Mouse (Mus musculus) liver, embryonic 14.5 days (tissue): Measurements from ENCODE around the gene Mad2l1bp. TPM values are rescaled to one million over a fixed set of nuclear protein-coding genes. Genes with fewer than 3 reads are reported as not detected.

ENCODE experiments used
- ATAC-seq: fragments of 200-750 bp; cut with Nextera tagmentation; 2 replicates; pipeline ENCODE4 v1.8.0; 2017; ENCODE audit warnings: moderate number of reproducible peaks, mild to moderate bottlenecking, moderate library complexity; ENCODE audit not compliant: insufficient read depth
- DNase-seq, 3 experiments: peaks; one replicate each; pipeline ENCODE4 v3.0.0-alpha.2; 2012 to 2013; ENCODE audit warnings: low read depth in 3 of 3, low spot score in 3 of 3
- H3K27ac ChIP-seq: fragments of 300-500 bp; sonication (generic); 2 replicates; pipeline ENCODE4 v1.5.1; 2014; ENCODE audit warnings: moderate library complexity, mild to moderate bottlenecking, control low read depth, inconsistent platforms
- H3K27me3 ChIP-seq: fragments of 300-500 bp; sonication (generic); 2 replicates; pipeline ENCODE4 v1.6.1; 2014; ENCODE audit warnings: mild to moderate bottlenecking, low read length, moderate library complexity; ENCODE audit not compliant: control insufficient read depth, insufficient read depth
- H3K36me3 ChIP-seq: fragments of 300-500 bp; sonication (generic); replicated peaks from 2 replicates; pipeline ENCODE4 v1.6.1; 2014; ENCODE audit warnings: low read depth; ENCODE audit not compliant: control insufficient read depth, insufficient read depth
- H3K4me1 ChIP-seq, 2 experiments: fragments of 200-500 bp in 1 of 2; fragments of 300-500 bp in 1 of 2; sonication (generic) in 1 of 2; replicated peaks; 2 replicates each; pipeline ENCODE4 v1.6.1; 2012 to 2014; ENCODE audit warnings: antibody characterized with exemption in 1 of 2, inconsistent platforms in 1 of 2, low read length in 1 of 2; ENCODE audit not compliant: control insufficient read depth in 2 of 2, insufficient read depth in 2 of 2
- H3K4me2 ChIP-seq: fragments of 300-500 bp; sonication (generic); 2 replicates; pipeline ENCODE4 v1.6.1; 2014; ENCODE audit warnings: low read depth, mild to moderate bottlenecking, control low read depth, moderate library complexity
- H3K4me3 ChIP-seq, 2 experiments: fragments of 200-500 bp in 1 of 2; fragments of 300-500 bp in 1 of 2; sonication (generic) in 1 of 2; 2 replicates each; pipeline ENCODE4 v1.5.1; 2012 to 2014; ENCODE audit warnings: low read depth in 2 of 2, low read length in 2 of 2, mild to moderate bottlenecking in 2 of 2, control low read depth in 1 of 2, inconsistent platforms in 1 of 2, moderate library complexity in 1 of 2; ENCODE audit not compliant: insufficient read depth in 1 of 2
- H3K9ac ChIP-seq: fragments of 300-500 bp; sonication (generic); replicated peaks from 2 replicates; pipeline ENCODE4 v1.6.1; 2014; ENCODE audit warnings: mild to moderate bottlenecking, control low read depth, moderate library complexity
- H3K9me3 ChIP-seq: fragments of 300-500 bp; sonication (generic); 2 replicates; pipeline ENCODE4 v1.6.1; 2016; ENCODE audit warnings: low read length, mixed read lengths; ENCODE audit not compliant: control insufficient read depth
- CTCF ChIP-seq: IDR thresholded peaks from 2 replicates; pipeline ENCODE4 v1.5.1; 2016; ENCODE audit warnings: antibody characterized with exemption, low read depth, control low read depth
- EP300 ChIP-seq: IDR thresholded peaks from 2 replicates; pipeline ENCODE4 v1.6.1; 2016; ENCODE audit warnings: antibody characterized with exemption, low read depth
- WGBS: fragments of 180-500 bp; shearing (Covaris S2); extraction: QIAGEN DNeasy Blood & Tissue Kit; methylation state at CpG from one replicate; pipeline ENCODE4 v1.1.7; 2014; ENCODE audit not compliant: insufficient replicate concordance; 5-methylcytosine and 5-hydroxymethylcytosine counted together
- polyA plus RNA-seq, 2 experiments: library from polyadenylated mRNA; depleted of rRNA in 1 of 2; stranded (reverse) in 1 of 2; unstranded in 1 of 2; fragments of >200 nt; fragmentation: Nextera tagmentation in 1 of 2; extraction: Ambion mirVana in 1 of 2; gene quantifications; 2 replicates each; pipeline versions ENCODE4 v1.2.1 to v1.2.3; 2012 to 2014

Mad2l1bp gene
- polyA plus RNA-seq, 2 experiments = 25.6 to 37.2 TPM

GRCm38 (mm10) chr17:46123953-46124700 is 29.2 kb downstream of the Mad2l1bp start:
- H3K4me3 ChIP-seq = no peak overlapping the region
- no peak for DNase-seq
- TF ChIP-seq EP300 = no peak
- no peaks in the 10 kb centered on the region for H3K4me1 ChIP-seq
- no peak overlapping the region for H3K27ac ChIP-seq
- no peaks in the 10 kb centered on the region for H3K27me3 ChIP-seq
- no peak for ATAC-seq
- H3K36me3 ChIP-seq = peaks cover 20% of the 10 kb centered on the region
- no peak overlapping the region for H3K9ac ChIP-seq
- no peaks in the 10 kb centered on the region for H3K9me3 ChIP-seq
- H3K4me2 ChIP-seq = no peak overlapping the region
- WGBS = 83% methylated on average over 12 of the region's 12 CpGs

- Histone ChIP-seq H3K4me3 (no peak overlapping the region), H3K4me1 (no peaks in the 10 kb centered on the region), H3K27me3 (no peaks in the 10 kb centered on the region), H3K36me3 (peaks cover 19% of the 10 kb centered on the region), H3K27ac (no peak overlapping the region), H3K4me2 (no peak overlapping the region), H3K9ac (no peak overlapping the region), H3K9me3 (no peaks in the 10 kb centered on the region)
- no peak for ATAC-seq
- no peak for DNase-seq
- WGBS = 78% methylated on average over 4 of the region's 4 CpGs
- no peak for TF ChIP-seq CTCF
- no peak for TF ChIP-seq EP300
Observed at GRCm38 (mm10) chr17:46123285-46123684, 30.1 kb downstream of the Mad2l1bp start.

GRCm38 (mm10) chr17:46122791-46123190 is 30.6 kb downstream of the Mad2l1bp start:
- no peaks in the 10 kb centered on the region for H3K4me1 ChIP-seq
- no peak for DNase-seq
- WGBS = 91% methylated on average over 4 of the region's 4 CpGs
- no peak for ATAC-seq
- H3K4me3 ChIP-seq = no peak overlapping the region
- H3K9me3 ChIP-seq = no peaks in the 10 kb centered on the region
- H3K4me2 ChIP-seq = no peak overlapping the region
- TF ChIP-seq CTCF = no peak
- H3K27ac ChIP-seq = no peak overlapping the region
- no peak overlapping the region for H3K9ac ChIP-seq
- H3K36me3 ChIP-seq = peaks cover 15% of the 10 kb centered on the region
- H3K27me3 ChIP-seq = no peaks in the 10 kb centered on the region

GRCm38 (mm10) chr17:46119641-46120040 is 33.7 kb downstream of the Mad2l1bp start:
- H3K9me3 ChIP-seq = no peaks in the 10 kb centered on the region
- no peak overlapping the region for H3K4me3 ChIP-seq
- no peak for ATAC-seq
- H3K36me3 ChIP-seq = peaks cover 5% of the 10 kb centered on the region
- no peak overlapping the region for H3K9ac ChIP-seq
- DNase-seq = no peak
- 86% methylated on average over 10 of the region's 10 CpGs for WGBS
- H3K4me1 ChIP-seq = no peaks in the 10 kb centered on the region
- TF ChIP-seq CTCF (no peak), EP300 (no peak)
- no peaks in the 10 kb centered on the region for H3K27me3 ChIP-seq
- H3K27ac ChIP-seq = no peak overlapping the region
- no peak overlapping the region for H3K4me2 ChIP-seq

- DNase-seq = no peak
- no peaks in the 10 kb centered on the region for H3K9me3 ChIP-seq
- WGBS = 75% methylated on average over 4 of the region's 4 CpGs
- peaks cover 3% of the 10 kb centered on the region for H3K36me3 ChIP-seq
- no peak overlapping the region for H3K9ac ChIP-seq
- no peak for TF ChIP-seq CTCF
- TF ChIP-seq EP300 = no peak
- no peaks in the 10 kb centered on the region for H3K27me3 ChIP-seq
- ATAC-seq = no peak
- no peaks in the 10 kb centered on the region for H3K4me1 ChIP-seq
- H3K4me3 ChIP-seq = no peak overlapping the region
- H3K4me2 ChIP-seq = no peak overlapping the region
- no peak overlapping the region for H3K27ac ChIP-seq
Observed at GRCm38 (mm10) chr17:46118423-46118850, 34.9 kb downstream of the Mad2l1bp start.
